Mouse (Mus musculus): ENCODE data around the gene Gm20388.

- TF ChIP-seq EP300 (IDR thresholded peaks at IDR 0.05; ENCODE audit: low read depth): no peak
- TF ChIP-seq CTCF (IDR thresholded peaks at IDR 0.05; ENCODE audit: low read depth): no peak
These were observed 1649.2 kb downstream of the Gm20388 start for GRCm38 (mm10) chr8:121559801-121560200.
